Comparison of ENCODE assay signal across 9 mouse cellular contexts in genomic region chr15:89841364-89842017, GRCm38 (mm10). TPM values are rescaled to one million over a fixed set of nuclear protein-coding genes. Genes with fewer than 3 reads are reported as not detected.
DNase-seq lines count a peak whose midpoint lies in the region; ATAC-seq lines count a peak whose summit lies in the region.
"Had no signal": no experiment of that assay in that cellular context is flagged by ENCODE, and none has a peak within 500 bp of the region (broad histone marks: within the 10 kb centered on the region; RNA-seq: fewer than 3 reads in every experiment).

Gene Syt10, minus strand, starts transcription at chr15:89841860.

- no peak within 1 kb of the TSS for H3K27ac ChIP-seq in kidney, embryonic 16.5 days (ENCODE audit: low read length)
- no peak within 1 kb of the TSS for H3K27ac ChIP-seq in liver, embryonic 12.5 days

- peak within 1 kb of the TSS; percentile 86 for H3K4me2 ChIP-seq in kidney, embryonic 16.5 days (replicated peaks; ENCODE audit: low read depth, low read length)
- peak within 1 kb of the TSS; percentile 65 for H3K4me2 ChIP-seq in liver, embryonic 12.5 days

- H3K27me3 ChIP-seq in kidney, embryonic 16.5 days (ENCODE audit: insufficient read depth, low read length): peaks cover 38% of the 10 kb centered on the region
- peaks cover 36% of the 10 kb centered on the region for H3K27me3 ChIP-seq in liver, embryonic 12.5 days (replicated peaks)

- DNase-seq in heart, adult 18-20 months: peak; percentile 6 to 16
- no peak for DNase-seq in heart, postnatal 25 days (ENCODE audit: low spot score)
- peak; percentile 50 to 66 for DNase-seq in cerebellum, postnatal 25 days
- peak; percentile 8 to 33 for DNase-seq in frontal cortex, postnatal 14 days (ENCODE audit: low spot score in 2 of 2)
- DNase-seq in right cerebral cortex, adult 2 months (ENCODE audit: low spot score in 2 of 2): peak; percentile 39 to 61
- DNase-seq in thymus, postnatal 14 days: no peak

- no peaks in the 10 kb centered on the region for H3K9me3 ChIP-seq in kidney, embryonic 16.5 days (ENCODE audit: low read length)
- H3K9me3 ChIP-seq in liver, embryonic 12.5 days (replicated peaks): no peaks in the 10 kb centered on the region

- WGBS in kidney, embryonic 16.5 days: under 1% methylated on average over 53 of the region's 53 CpGs
- WGBS in liver, embryonic 12.5 days (ENCODE audit: insufficient replicate concordance): 2% methylated on average over 53 of the region's 53 CpGs

- H3K4me3 ChIP-seq in kidney, embryonic 16.5 days (ENCODE audit: low read length): peak within 1 kb of the TSS; percentile 52
- H3K4me3 ChIP-seq in liver, embryonic 12.5 days: peak within 1 kb of the TSS; percentile 42

- no peak within 1 kb of the TSS for H3K9ac ChIP-seq in kidney, embryonic 16.5 days (replicated peaks; ENCODE audit: low read length)
- H3K9ac ChIP-seq in liver, embryonic 12.5 days: no peak within 1 kb of the TSS

- no peaks in the 10 kb centered on the region for H3K36me3 ChIP-seq in kidney, embryonic 16.5 days (ENCODE audit: insufficient read depth, low read length)
- H3K36me3 ChIP-seq in liver, embryonic 12.5 days: no peaks in the 10 kb centered on the region
- H3K36me3 ChIP-seq: G1E had no signal

- peaks cover 11% of the 10 kb centered on the region; the same call in 1 of the 2 replicates for H3K4me1 ChIP-seq in kidney, embryonic 16.5 days (ENCODE audit: insufficient read depth, low read length)
- H3K4me1 ChIP-seq in liver, embryonic 12.5 days: 0 out of 2 replicates have a peak, but pooled peaks cover 7% of the 10 kb centered on the region

- intact Hi-C loops in heart, postnatal 25 days (cut with DNase I): no loop called here

- ATAC-seq in kidney, embryonic 16.5 days (ENCODE audit: low FRiP score, low TSS enrichment): peak; percentile 74; the same call in 1 of the 2 replicates
- ATAC-seq in liver, embryonic 12.5 days: no peak

RNA-seq across cellular contexts. Expression of gene Syt10, which starts in this region (rescaled TPM):
- not detected for total RNA-seq in heart, adult 18-20 months (2021)
- not detected for total RNA-seq in heart, postnatal 25 days (2021)
- polyA plus RNA-seq in kidney, embryonic 16.5 days (2015; fragmentation: Nextera tagmentation; extraction: Ambion mirVana): not detected in 2 replicates
- polyA plus RNA-seq in liver, embryonic 12.5 days (2016; fragmentation: Nextera tagmentation; extraction: Ambion mirVana): not detected in 2 replicates
- total RNA-seq: G1E had no signal
- polyA plus RNA-seq: G1E had no signal

Comparison
In these comparisons a context has a peak if more than half of its experiments do, and no peak if none do; other contexts are left out.
1. Peak in DNase-seq in heart, adult 18-20 months; RNA of the gene not detected or under 1 TPM.
2. Peak in ATAC-seq, H3K4me3 ChIP-seq and H3K4me2 ChIP-seq in kidney, embryonic 16.5 days; RNA of the gene not detected or under 1 TPM.
3. DNase-seq: peak in cerebellum, postnatal 25 days (2 of 2), frontal cortex, postnatal 14 days (2 of 2) and right cerebral cortex, adult 2 months (2 of 2); none in heart, postnatal 25 days (single experiment) and thymus, postnatal 14 days (single experiment).